Mouse (Mus musculus): ENCODE data around the gene 1700069L16Rik. TPM values are rescaled to one million over a fixed set of nuclear protein-coding genes. Genes with fewer than 3 reads are reported as not detected.

The 1700069L16Rik gene
- polyA plus RNA-seq, 1 experiment: not detected

DNA sequence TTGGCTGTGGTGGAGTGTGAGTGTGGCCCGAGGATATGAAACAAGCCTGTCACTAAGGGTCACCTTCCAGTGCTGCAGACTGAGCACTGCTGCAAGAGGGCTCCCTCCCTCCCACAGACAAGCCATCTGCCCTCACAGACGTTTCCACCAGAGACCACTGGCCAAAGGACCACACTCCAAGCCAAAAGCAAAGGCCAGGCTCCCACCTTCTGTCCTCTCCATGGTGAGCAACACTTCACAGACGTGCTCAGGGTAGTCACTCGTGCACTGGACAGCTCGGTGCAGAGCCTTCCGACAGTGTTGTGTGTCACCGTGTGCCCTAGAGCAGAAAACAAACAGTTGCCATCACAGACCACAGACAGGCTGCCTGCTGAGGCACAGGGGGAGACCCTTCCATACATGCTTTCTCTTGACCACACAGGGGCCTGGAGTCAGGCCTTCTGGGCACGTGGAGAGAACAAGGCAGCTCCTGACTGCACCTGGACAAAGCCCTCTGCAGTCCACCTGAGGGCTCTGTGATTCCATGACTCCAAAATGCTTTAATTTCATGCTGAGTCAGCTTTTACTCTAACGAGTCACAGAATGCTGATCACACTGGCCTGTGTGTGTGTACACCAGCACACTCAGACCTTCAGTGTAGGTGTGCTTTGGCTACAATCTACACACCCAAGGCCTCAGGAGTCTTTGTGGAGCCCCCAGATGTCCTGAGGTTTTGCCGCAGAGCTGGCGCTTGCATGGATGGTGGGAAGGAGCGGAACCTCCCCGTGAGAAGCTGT is 24.2 kb upstream of the 1700069L16Rik start:
- Histone ChIP-seq H3K4me1 (replicated peaks; ENCODE audit: control insufficient read depth, insufficient read depth, low read length) (no peaks in the 10 kb centered on the region), H3K4me3 (ENCODE audit: control insufficient read depth, insufficient read depth, low read length) (no peak overlapping the region), H3K27ac (ENCODE audit: control insufficient read depth, insufficient read depth, low read length) (no peak overlapping the region), H3K27me3 (ENCODE audit: control insufficient read depth, insufficient read depth, low read length) (no peaks in the 10 kb centered on the region), H3K36me3 (ENCODE audit: control insufficient read depth, insufficient read depth, low read length) (peaks cover 88% of the 10 kb centered on the region)
- TF ChIP-seq CTCF (IDR thresholded peaks at IDR 0.05; ENCODE audit: borderline replicate concordance, control insufficient read depth, extremely low read depth, insufficient read depth, low read length, poor library complexity) (no peak), POLR2A (IDR thresholded peaks at IDR 0.05; ENCODE audit: control insufficient read depth, extremely low read depth, insufficient read depth, low read length, poor library complexity) (no peak)
- DNase-seq: no peak
- WGBS: 96% methylated on average over 13 of the region's 13 CpGs

- no peak overlapping the region for H3K27ac ChIP-seq (ENCODE audit: control insufficient read depth, insufficient read depth, low read length)
- WGBS: 97% methylated on average over 5 of the region's 5 CpGs
- no peaks in the 10 kb centered on the region for H3K4me1 ChIP-seq (replicated peaks; ENCODE audit: control insufficient read depth, insufficient read depth, low read length)
- no peak for DNase-seq
- H3K27me3 ChIP-seq (ENCODE audit: control insufficient read depth, insufficient read depth, low read length): no peaks in the 10 kb centered on the region
- no peak for TF ChIP-seq POLR2A (IDR thresholded peaks at IDR 0.05; ENCODE audit: control insufficient read depth, extremely low read depth, insufficient read depth, low read length, poor library complexity)
- peak; percentile 50; the same call in 1 of the 2 replicates for TF ChIP-seq CTCF (IDR thresholded peaks at IDR 0.05; ENCODE audit: borderline replicate concordance, control insufficient read depth, extremely low read depth, insufficient read depth, low read length, poor library complexity)
- no peak overlapping the region for H3K4me3 ChIP-seq (ENCODE audit: control insufficient read depth, insufficient read depth, low read length)
- peaks cover 89% of the 10 kb centered on the region for H3K36me3 ChIP-seq (ENCODE audit: control insufficient read depth, insufficient read depth, low read length)
Observed at GRCm38 (mm10) chr5:113747629-113748028, 23.1 kb upstream of the 1700069L16Rik start.

DNA sequence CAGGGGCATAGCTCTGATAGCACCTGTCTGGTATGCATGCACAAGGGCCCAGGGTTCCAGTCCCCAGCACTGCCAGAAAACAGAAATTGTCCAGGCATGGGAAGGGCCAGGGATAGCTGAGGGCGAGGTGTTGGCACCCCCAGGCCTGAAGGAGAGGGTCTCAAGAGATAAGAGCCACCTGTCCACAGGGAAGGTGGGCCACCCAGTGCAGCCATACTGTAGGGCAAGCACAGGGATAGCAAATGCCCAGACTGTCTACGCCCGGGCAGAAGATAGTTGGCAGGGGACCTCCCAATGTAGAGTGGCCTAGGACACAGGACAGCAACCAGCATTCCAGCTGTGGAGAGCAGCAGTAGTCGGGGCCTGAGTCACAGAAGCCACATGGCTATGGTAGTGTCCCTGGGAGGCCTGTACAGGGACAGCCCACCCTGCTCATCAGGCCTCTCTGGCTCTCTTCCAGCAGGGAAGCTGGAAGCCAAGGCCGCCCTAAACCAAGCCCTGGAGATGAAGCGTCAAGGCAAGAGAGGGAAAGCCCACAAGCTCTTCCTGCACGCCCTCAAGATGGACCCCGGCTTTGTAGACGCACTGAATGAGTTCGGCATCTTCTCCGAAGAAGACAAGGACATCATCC is 13.2 kb upstream of the 1700069L16Rik start:
- TF ChIP-seq POLR2A (IDR thresholded peaks at IDR 0.05; ENCODE audit: control insufficient read depth, extremely low read depth, insufficient read depth, low read length, poor library complexity) (no peak), CTCF (IDR thresholded peaks at IDR 0.05; ENCODE audit: borderline replicate concordance, control insufficient read depth, extremely low read depth, insufficient read depth, low read length, poor library complexity) (no peak)
- no peaks in the 10 kb centered on the region for H3K27me3 ChIP-seq (ENCODE audit: control insufficient read depth, insufficient read depth, low read length)
- WGBS: 96% methylated on average over 11 of the region's 11 CpGs
- H3K36me3 ChIP-seq (ENCODE audit: control insufficient read depth, insufficient read depth, low read length): peaks cover 12% of the 10 kb centered on the region; the same call in 1 of the 2 replicates
- DNase-seq: no peak
- peaks cover 15% of the 10 kb centered on the region for H3K4me1 ChIP-seq (replicated peaks; ENCODE audit: control insufficient read depth, insufficient read depth, low read length)
- no peak overlapping the region for H3K27ac ChIP-seq (ENCODE audit: control insufficient read depth, insufficient read depth, low read length)
- H3K4me3 ChIP-seq (ENCODE audit: control insufficient read depth, insufficient read depth, low read length): no peak overlapping the region

- Histone ChIP-seq H3K36me3 (ENCODE audit: control insufficient read depth, insufficient read depth, low read length) (peaks cover 5% of the 10 kb centered on the region; the same call in 1 of the 2 replicates), H3K27ac (ENCODE audit: control insufficient read depth, insufficient read depth, low read length) (no peak overlapping the region), H3K4me1 (replicated peaks; ENCODE audit: control insufficient read depth, insufficient read depth, low read length) (peaks cover 15% of the 10 kb centered on the region), H3K4me3 (ENCODE audit: control insufficient read depth, insufficient read depth, low read length) (peak overlapping the region; percentile 58), H3K27me3 (ENCODE audit: control insufficient read depth, insufficient read depth, low read length) (no peaks in the 10 kb centered on the region)
- TF ChIP-seq POLR2A (IDR thresholded peaks at IDR 0.05; ENCODE audit: control insufficient read depth, extremely low read depth, insufficient read depth, low read length, poor library complexity) (no peak), CTCF (IDR thresholded peaks at IDR 0.05; ENCODE audit: borderline replicate concordance, control insufficient read depth, extremely low read depth, insufficient read depth, low read length, poor library complexity) (no peak)
- no peak for DNase-seq
- WGBS: 70% methylated on average over 15 of the region's 15 CpGs
Observed at GRCm38 (mm10) chr5:113736522-113737164, 12.1 kb upstream of the 1700069L16Rik start.

DNA sequence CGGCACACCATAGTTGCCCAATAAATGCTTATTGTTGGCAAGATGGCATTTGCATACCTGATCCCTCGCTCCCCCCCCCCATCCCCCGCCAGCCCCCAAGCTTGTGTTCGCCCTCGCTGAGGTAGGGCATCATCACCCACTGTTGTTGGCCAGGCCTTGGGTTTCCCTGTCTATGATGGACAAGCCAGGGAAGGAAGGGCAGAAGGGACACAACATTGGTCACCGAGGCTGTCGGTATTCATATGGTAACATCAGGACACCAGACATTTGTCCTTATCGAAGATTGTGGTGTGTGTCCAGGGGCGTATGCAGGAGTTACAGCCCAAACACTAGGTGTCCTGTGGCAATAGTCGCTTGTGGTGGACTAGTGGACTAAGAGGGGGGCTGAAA is 11.5 kb upstream of the 1700069L16Rik start:
- 3% methylated on average over 10 of the region's 10 CpGs for WGBS
- no peak for DNase-seq

More for the DNA sequence above, 11.5 kb upstream of the 1700069L16Rik start:
- peaks cover 2% of the 10 kb centered on the region; the same call in 1 of the 2 replicates for H3K36me3 ChIP-seq (ENCODE audit: control insufficient read depth, insufficient read depth, low read length)
- TF ChIP-seq CTCF (IDR thresholded peaks at IDR 0.05; ENCODE audit: borderline replicate concordance, control insufficient read depth, extremely low read depth, insufficient read depth, low read length, poor library complexity) (no peak), POLR2A (IDR thresholded peaks at IDR 0.05; ENCODE audit: control insufficient read depth, extremely low read depth, insufficient read depth, low read length, poor library complexity) (no peak)
- H3K27ac ChIP-seq (ENCODE audit: control insufficient read depth, insufficient read depth, low read length): no peak overlapping the region
- peak overlapping the region; percentile 58 for H3K4me3 ChIP-seq (ENCODE audit: control insufficient read depth, insufficient read depth, low read length)
- peaks cover 15% of the 10 kb centered on the region for H3K4me1 ChIP-seq (replicated peaks; ENCODE audit: control insufficient read depth, insufficient read depth, low read length)
- H3K27me3 ChIP-seq (ENCODE audit: control insufficient read depth, insufficient read depth, low read length): no peaks in the 10 kb centered on the region

Data from thymus, adult 2 months (tissue).